Comparison of ENCODE assay signal across 9 mouse cellular contexts in genomic region chr6:21709228-21709627, GRCm38 (mm10).
DNase-seq lines count a peak whose midpoint lies in the region; ATAC-seq and TF ChIP-seq lines count a peak whose summit lies in the region.
"Had no signal": no experiment of that assay in that cellular context is flagged by ENCODE, and none has a peak within 500 bp of the region (broad histone marks: within the 10 kb centered on the region; RNA-seq: fewer than 3 reads in every experiment).

No protein-coding gene starts in this region.

- no peak overlapping the region for H3K27ac ChIP-seq in embryonic facial prominence, embryonic 11.5 days (replicated peaks; ENCODE audit: low read depth, low read length)
- H3K27ac ChIP-seq in embryonic facial prominence, embryonic 10.5 days (replicated peaks): no peak overlapping the region
- H3K27ac ChIP-seq in forebrain, postnatal 0 days (ENCODE audit: low read depth, low read length): no peak overlapping the region
- H3K27ac ChIP-seq: liver, embryonic 13.5 days had no signal

- TF ChIP-seq CTCF in forebrain, postnatal 0 days (IDR thresholded peaks at IDR 0.05; ENCODE audit: low read depth): peak; percentile 74

- H3K4me1 ChIP-seq in embryonic facial prominence, embryonic 11.5 days (ENCODE audit: control insufficient read depth, insufficient read depth, low read length): no peaks in the 10 kb centered on the region
- no peaks in the 10 kb centered on the region for H3K4me1 ChIP-seq in embryonic facial prominence, embryonic 10.5 days
- H3K4me1 ChIP-seq in forebrain, postnatal 0 days (ENCODE audit: insufficient read depth): no peaks in the 10 kb centered on the region
- H3K4me1 ChIP-seq: liver, embryonic 13.5 days had no signal

- DNase-seq in embryonic facial prominence, embryonic 11.5 days (ENCODE audit: low spot score): peak; percentile 77
- DNase-seq in embryonic facial prominence, embryonic 10.5 days (ENCODE audit: low spot score): no peak
- peak; percentile 18 to 59 for DNase-seq in left cerebral cortex, postnatal 25 days (ENCODE audit: low spot score in 2 of 2)
- DNase-seq in left cerebral cortex, adult 11 months (ENCODE audit: low spot score): no peak
- peak; percentile 48 for DNase-seq in Muller cell, postnatal 12 days (ENCODE audit: inconsistent ontology term)
- peak; percentile 77 for DNase-seq in forebrain, postnatal 0 days
- DNase-seq in adrenal gland, postnatal 25 days: no peak
- DNase-seq in gastrocnemius, postnatal 36 days: no peak
- DNase-seq: liver, embryonic 13.5 days had no signal

- H3K36me3 ChIP-seq in embryonic facial prominence, embryonic 11.5 days (replicated peaks; ENCODE audit: control insufficient read depth, insufficient read depth, low read depth, low read length): no peaks in the 10 kb centered on the region
- no peaks in the 10 kb centered on the region for H3K36me3 ChIP-seq in embryonic facial prominence, embryonic 10.5 days (replicated peaks)
- H3K36me3 ChIP-seq in forebrain, postnatal 0 days (ENCODE audit: insufficient read depth): no peaks in the 10 kb centered on the region
- H3K36me3 ChIP-seq: liver, embryonic 13.5 days had no signal

- H3K4me3 ChIP-seq in embryonic facial prominence, embryonic 11.5 days (ENCODE audit: low read depth, low read length): no peak overlapping the region
- H3K4me3 ChIP-seq in embryonic facial prominence, embryonic 10.5 days: no peak overlapping the region
- no peak overlapping the region for H3K4me3 ChIP-seq in forebrain, postnatal 0 days (ENCODE audit: low read depth, low read length)
- H3K4me3 ChIP-seq: liver, embryonic 13.5 days had no signal

- ATAC-seq in embryonic facial prominence, embryonic 11.5 days (replicated peaks; ENCODE audit: insufficient number of reproducible peaks, low FRiP score, low TSS enrichment, low read depth): no peak
- ATAC-seq in forebrain, postnatal 0 days: peak; percentile 36; the same call in 1 of the 2 replicates

- no peak overlapping the region for H3K9ac ChIP-seq in embryonic facial prominence, embryonic 11.5 days (replicated peaks; ENCODE audit: low read length)
- H3K9ac ChIP-seq in forebrain, postnatal 0 days: no peak overlapping the region
- H3K9ac ChIP-seq: liver, embryonic 13.5 days had no signal

- H3K27me3 ChIP-seq in embryonic facial prominence, embryonic 11.5 days (ENCODE audit: control insufficient read depth, insufficient read depth, low read length): no peaks in the 10 kb centered on the region
- H3K27me3 ChIP-seq in embryonic facial prominence, embryonic 10.5 days (replicated peaks; ENCODE audit: low read depth, poor library complexity, severe bottlenecking): no peaks in the 10 kb centered on the region
- H3K27me3 ChIP-seq in forebrain, postnatal 0 days (ENCODE audit: insufficient read depth, low read length): no peaks in the 10 kb centered on the region
- H3K27me3 ChIP-seq: liver, embryonic 13.5 days had no signal

- H3K4me2 ChIP-seq in embryonic facial prominence, embryonic 11.5 days (ENCODE audit: low read depth, low read length): no peak overlapping the region
- no peak overlapping the region for H3K4me2 ChIP-seq in forebrain, postnatal 0 days (ENCODE audit: low read depth)
- H3K4me2 ChIP-seq: liver, embryonic 13.5 days had no signal

- WGBS in embryonic facial prominence, embryonic 11.5 days: 30% methylated on average over 3 of the region's 3 CpGs
- WGBS in embryonic facial prominence, embryonic 10.5 days: 31% methylated on average over 3 of the region's 3 CpGs
- WGBS in forebrain, postnatal 0 days: 11% methylated on average over 3 of the region's 3 CpGs

- intact Hi-C loops in left cerebral cortex, postnatal 25 days (cut with DNase I): loop anchor here (5.0 kb wide), 1 partner anchor 492 kb away; the partner anchor contains the start of gene Kcnd2
- intact Hi-C loops in gastrocnemius, postnatal 36 days (cut with DNase I): no loop called here

- no peaks in the 10 kb centered on the region for H3K9me3 ChIP-seq in embryonic facial prominence, embryonic 11.5 days (replicated peaks; ENCODE audit: control insufficient read depth, low read length)
- no peaks in the 10 kb centered on the region for H3K9me3 ChIP-seq in embryonic facial prominence, embryonic 10.5 days
- no peaks in the 10 kb centered on the region for H3K9me3 ChIP-seq in forebrain, postnatal 0 days (ENCODE audit: low read length)
- H3K9me3 ChIP-seq: liver, embryonic 13.5 days had no signal

Comparison
In these comparisons a context has a peak if more than half of its experiments do, and no peak if none do; other contexts are left out.
1. DNase-seq: peak in embryonic facial prominence, embryonic 11.5 days (single experiment), left cerebral cortex, postnatal 25 days (2 of 2), Muller cell, postnatal 12 days (single experiment) and forebrain, postnatal 0 days (single experiment); none in embryonic facial prominence, embryonic 10.5 days (single experiment), left cerebral cortex, adult 11 months (single experiment), adrenal gland, postnatal 25 days (single experiment) and gastrocnemius, postnatal 36 days (0 of 2).